Mouse (Mus musculus): ENCODE results near the gene Pmpca. TPM values are rescaled to one million over a fixed set of nuclear protein-coding genes. Genes with fewer than 3 reads are reported as not detected.

Pmpca gene
- total and polyA plus RNA-seq, 3 experiments: 76.5 to 542 (median 94.3) TPM

DNA sequence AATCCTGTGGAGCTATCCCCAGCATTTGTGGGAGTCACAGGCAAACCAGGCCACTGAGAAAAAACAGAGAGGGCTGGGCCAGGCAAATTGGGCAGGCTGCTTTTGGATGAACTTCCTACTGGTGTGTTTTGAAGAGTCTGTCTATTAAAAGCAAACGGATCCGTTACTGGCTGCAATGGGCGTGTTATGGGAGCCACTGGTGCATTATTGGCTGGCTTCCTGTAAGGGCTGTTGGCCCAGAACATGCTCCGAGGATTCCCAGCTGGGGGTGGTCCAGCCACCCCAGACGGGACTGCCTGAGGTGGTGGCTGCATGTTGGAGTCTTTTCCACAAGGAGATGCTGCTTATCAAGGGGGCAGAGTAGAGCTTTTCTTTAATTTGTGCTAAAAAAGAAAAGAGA lies 52.5 kb downstream of the Pmpca start:
- no peak overlapping the region for H3K4me3 ChIP-seq (ENCODE audit: low read depth, low read length)
- no peak for TF ChIP-seq TAL1 (conservative IDR thresholded peaks at IDR 0.05; ENCODE audit: low read depth, low read length)
- no peak for TF ChIP-seq GATA2 (IDR thresholded peaks at IDR 0.05; ENCODE audit: borderline replicate concordance, low read depth, low read length)
- TF ChIP-seq CTCF (IDR thresholded peaks at IDR 0.05; ENCODE audit: low read depth, low read length): no peak
- TF ChIP-seq POLR2AphosphoS5 (IDR thresholded peaks at IDR 0.05; ENCODE audit: insufficient replicate concordance, low read depth, low read length): no peak
- TF ChIP-seq GATA1 (IDR thresholded peaks at IDR 0.05; ENCODE audit: borderline replicate concordance, low read length): no peak
- no peaks in the 10 kb centered on the region for H3K9me3 ChIP-seq (replicated peaks)
- no peak for DNase-seq (ENCODE audit: low spot score)
- ATAC-seq (ENCODE audit: extremely low read depth, insufficient number of reproducible peaks, low FRiP score, poor library complexity, severe bottlenecking): no peak
- peaks cover 54% of the 10 kb centered on the region for H3K4me1 ChIP-seq (ENCODE audit: insufficient read depth, low read depth, low read length)
- no peaks in the 10 kb centered on the region for H3K27me3 ChIP-seq (ENCODE audit: insufficient read depth, low read length)
- H3K36me3 ChIP-seq (replicated peaks): peaks cover 53% of the 10 kb centered on the region

DNA sequence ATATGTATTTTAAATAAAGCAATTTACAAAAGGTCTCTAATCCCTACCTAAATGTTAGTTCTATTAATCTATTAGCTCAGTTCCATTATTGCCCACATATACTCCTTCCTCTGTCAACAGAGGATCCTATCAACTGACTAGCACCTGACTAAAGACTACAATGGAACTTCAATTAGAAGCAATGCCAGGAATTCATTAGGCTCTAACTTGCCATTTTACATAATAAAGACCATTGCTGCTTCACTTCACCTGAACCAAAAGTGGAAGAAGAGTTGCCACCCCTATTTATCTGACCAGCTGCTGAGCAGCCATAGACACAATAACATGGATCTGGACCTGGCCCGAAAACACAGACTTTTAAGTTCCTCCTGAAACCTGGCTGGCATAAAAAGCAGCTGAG lies 53.7 kb downstream of the Pmpca start:
- H3K4me1 ChIP-seq (ENCODE audit: insufficient read depth, low read depth, low read length): peaks cover 57% of the 10 kb centered on the region

DNA sequence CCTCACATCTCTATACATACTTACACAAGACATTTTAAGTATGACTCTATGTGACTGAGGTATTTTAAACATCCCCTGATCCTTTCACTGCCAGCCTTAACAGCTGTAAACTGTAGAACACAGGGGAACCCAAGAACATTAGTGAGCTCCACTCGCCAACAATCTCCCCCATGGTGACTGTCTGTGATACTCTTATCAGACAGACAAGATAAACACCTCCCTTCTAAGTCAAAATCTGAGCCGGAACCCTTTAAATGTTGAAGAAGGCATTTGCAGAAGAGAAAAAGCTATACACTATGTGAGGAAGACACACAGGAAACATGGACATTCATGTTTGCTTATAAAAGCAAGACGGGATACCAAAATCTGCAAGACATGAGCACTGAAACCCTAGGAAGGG lies 54.7 kb downstream of the Pmpca start:
- ATAC-seq (ENCODE audit: extremely low read depth, insufficient number of reproducible peaks, low FRiP score, poor library complexity, severe bottlenecking): no peak
- peaks cover 52% of the 10 kb centered on the region for H3K4me1 ChIP-seq (ENCODE audit: insufficient read depth, low read depth, low read length)
- H3K36me3 ChIP-seq (replicated peaks): peaks cover 51% of the 10 kb centered on the region
- H3K9me3 ChIP-seq (replicated peaks): no peaks in the 10 kb centered on the region
- no peaks in the 10 kb centered on the region for H3K27me3 ChIP-seq (ENCODE audit: insufficient read depth, low read length)
- TF ChIP-seq POLR2AphosphoS5 (IDR thresholded peaks at IDR 0.05; ENCODE audit: insufficient replicate concordance, low read depth, low read length) (no peak), CTCF (IDR thresholded peaks at IDR 0.05; ENCODE audit: low read depth, low read length) (no peak), TAL1 (conservative IDR thresholded peaks at IDR 0.05; ENCODE audit: low read depth, low read length) (no peak), GATA2 (IDR thresholded peaks at IDR 0.05; ENCODE audit: borderline replicate concordance, low read depth, low read length) (no peak), GATA1 (IDR thresholded peaks at IDR 0.05; ENCODE audit: borderline replicate concordance, low read length) (no peak)
- no peak for DNase-seq (ENCODE audit: low spot score)
- peak overlapping the region; percentile 97 for H3K4me3 ChIP-seq (ENCODE audit: low read depth, low read length)

More for the DNA sequence above, 53.7 kb downstream of the Pmpca start:
- no peak overlapping the region for H3K4me3 ChIP-seq (ENCODE audit: low read depth, low read length)
- peaks cover 52% of the 10 kb centered on the region for H3K36me3 ChIP-seq (replicated peaks)
- H3K9me3 ChIP-seq (replicated peaks): no peaks in the 10 kb centered on the region
- TF ChIP-seq GATA2 (IDR thresholded peaks at IDR 0.05; ENCODE audit: borderline replicate concordance, low read depth, low read length) (no peak), POLR2AphosphoS5 (IDR thresholded peaks at IDR 0.05; ENCODE audit: insufficient replicate concordance, low read depth, low read length) (no peak), GATA1 (IDR thresholded peaks at IDR 0.05; ENCODE audit: borderline replicate concordance, low read length) (no peak), CTCF (IDR thresholded peaks at IDR 0.05; ENCODE audit: low read depth, low read length) (no peak), TAL1 (conservative IDR thresholded peaks at IDR 0.05; ENCODE audit: low read depth, low read length) (no peak)
- no peaks in the 10 kb centered on the region for H3K27me3 ChIP-seq (ENCODE audit: insufficient read depth, low read length)
- DNase-seq (ENCODE audit: low spot score): no peak
- no peak for ATAC-seq (ENCODE audit: extremely low read depth, insufficient number of reproducible peaks, low FRiP score, poor library complexity, severe bottlenecking)

DNA sequence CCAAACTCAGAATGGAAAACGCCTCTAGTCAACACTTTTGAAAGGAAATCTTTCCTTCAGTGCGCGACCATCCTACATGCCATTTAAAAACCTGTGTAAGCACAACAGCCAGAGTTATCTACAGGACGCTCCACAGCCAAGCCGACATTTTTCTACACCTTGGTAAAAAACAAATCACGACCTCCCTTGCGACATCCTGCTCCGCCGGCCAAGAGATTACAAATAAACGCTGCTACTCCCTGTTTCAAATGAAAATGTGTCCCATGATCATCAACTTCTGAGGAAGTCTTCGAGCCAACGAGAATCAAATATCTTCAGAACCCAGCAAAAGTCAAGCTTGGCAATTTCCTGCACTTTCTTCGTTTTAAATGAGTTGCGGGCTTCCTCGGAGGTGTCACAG lies 55.2 kb downstream of the Pmpca start:
- no peak for ATAC-seq (ENCODE audit: extremely low read depth, insufficient number of reproducible peaks, low FRiP score, poor library complexity, severe bottlenecking)
- DNase-seq (ENCODE audit: low spot score): no peak
- TF ChIP-seq CTCF (IDR thresholded peaks at IDR 0.05; ENCODE audit: low read depth, low read length): no peak
- TF ChIP-seq TAL1 (conservative IDR thresholded peaks at IDR 0.05; ENCODE audit: low read depth, low read length): no peak
- no peak for TF ChIP-seq GATA2 (IDR thresholded peaks at IDR 0.05; ENCODE audit: borderline replicate concordance, low read depth, low read length)
- TF ChIP-seq GATA1 (IDR thresholded peaks at IDR 0.05; ENCODE audit: borderline replicate concordance, low read length): no peak
- TF ChIP-seq POLR2AphosphoS5 (IDR thresholded peaks at IDR 0.05; ENCODE audit: insufficient replicate concordance, low read depth, low read length): no peak

GRCm38 (mm10) chr2:26444946-26445665 lies 56.0 kb downstream of the Pmpca start, which contains the start of gene Sec16a:
Sec16a (minus strand) TSS chr2:26445216.
- TF ChIP-seq CTCF (IDR thresholded peaks at IDR 0.05; ENCODE audit: low read depth, low read length) (no peak), GATA2 (IDR thresholded peaks at IDR 0.05; ENCODE audit: borderline replicate concordance, low read depth, low read length) (no peak), GATA1 (IDR thresholded peaks at IDR 0.05; ENCODE audit: borderline replicate concordance, low read length) (no peak), POLR2AphosphoS5 (IDR thresholded peaks at IDR 0.05; ENCODE audit: insufficient replicate concordance, low read depth, low read length) (no peak), TAL1 (conservative IDR thresholded peaks at IDR 0.05; ENCODE audit: low read depth, low read length) (no peak)
- ATAC-seq (ENCODE audit: extremely low read depth, insufficient number of reproducible peaks, low FRiP score, poor library complexity, severe bottlenecking) (peak; percentile 88), DNase-seq (ENCODE audit: low spot score) (peak; percentile 91)
- Histone ChIP-seq H3K4me1 (ENCODE audit: insufficient read depth, low read depth, low read length) (peaks cover 44% of the 10 kb centered on the region), H3K4me3 (ENCODE audit: low read depth, low read length) (peak within 1 kb of the TSS; percentile 97), H3K9me3 (replicated peaks) (no peaks in the 10 kb centered on the region), H3K27me3 (ENCODE audit: insufficient read depth, low read length) (no peaks in the 10 kb centered on the region), H3K36me3 (replicated peaks) (peaks cover 46% of the 10 kb centered on the region)

More for the DNA sequence above, 55.2 kb downstream of the Pmpca start:
- peak overlapping the region; percentile 97 for H3K4me3 ChIP-seq (ENCODE audit: low read depth, low read length)
- peaks cover 49% of the 10 kb centered on the region for H3K36me3 ChIP-seq (replicated peaks)
- H3K27me3 ChIP-seq (ENCODE audit: insufficient read depth, low read length): no peaks in the 10 kb centered on the region
- peaks cover 48% of the 10 kb centered on the region for H3K4me1 ChIP-seq (ENCODE audit: insufficient read depth, low read depth, low read length)
- H3K9me3 ChIP-seq (replicated peaks): no peaks in the 10 kb centered on the region

GRCm38 (mm10) chr2:26445666-26446445 lies 56.7 kb downstream of the Pmpca start:
- Histone ChIP-seq H3K4me3 (ENCODE audit: low read depth, low read length) (peak overlapping the region; percentile 97), H3K9me3 (replicated peaks) (no peaks in the 10 kb centered on the region), H3K36me3 (replicated peaks) (peaks cover 42% of the 10 kb centered on the region), H3K4me1 (ENCODE audit: insufficient read depth, low read depth, low read length) (peaks cover 44% of the 10 kb centered on the region), H3K27me3 (ENCODE audit: insufficient read depth, low read length) (no peaks in the 10 kb centered on the region)
- peak; percentile 83 for DNase-seq (ENCODE audit: low spot score)
- peak; percentile 40 for ATAC-seq (ENCODE audit: extremely low read depth, insufficient number of reproducible peaks, low FRiP score, poor library complexity, severe bottlenecking)
- TF ChIP-seq GATA1 (IDR thresholded peaks at IDR 0.05; ENCODE audit: borderline replicate concordance, low read length): no peak

Data from G1E (cell line).